Mouse (Mus musculus): ENCODE results near the gene Serpina5. TPM values are rescaled to one million over a fixed set of nuclear protein-coding genes. Genes with fewer than 3 reads are reported as not detected.

Serpina5 gene
- polyA plus RNA-seq, 1 experiment, result not detected

DNA sequence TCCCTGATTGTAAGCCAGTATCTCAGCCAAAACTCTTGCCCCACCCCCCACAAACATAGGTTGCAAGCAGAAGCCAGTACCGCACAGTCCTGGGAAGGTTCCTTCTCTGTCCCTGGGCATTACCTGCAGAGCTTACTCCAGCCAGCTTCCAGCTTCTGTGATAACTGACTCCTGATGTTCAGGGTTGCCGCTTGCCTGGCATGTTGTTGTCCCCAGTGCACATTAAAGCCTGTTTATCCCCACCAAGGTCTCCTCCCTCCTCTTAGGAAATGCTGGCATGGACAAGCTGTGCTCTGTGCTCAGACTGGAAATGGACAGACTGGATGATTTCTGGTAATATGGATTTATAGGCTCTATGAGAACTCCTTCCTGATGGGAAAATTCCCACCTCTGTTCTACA lies 52.7 kb downstream of the Serpina5 start, which contains the start of gene Serpina3c:
Serpina3c (minus strand) TSS at position 215 of the 400 bp plus-strand sequence.
- TF ChIP-seq GATA1 (IDR thresholded peaks at IDR 0.05; ENCODE audit: low read length), result no peak

Other genes starting within 250 kb of the Serpina5 start
- gene Serpina1a, start 237.6 kb upstream of the Serpina5 start, polyA plus RNA-seq (2012), result not detected in 2 replicates
- gene Serpina1c, start 196.2 kb upstream of the Serpina5 start, polyA plus RNA-seq (2012), result not detected in 2 replicates
- gene Serpina1e, start 142.1 kb upstream of the Serpina5 start, polyA plus RNA-seq (2012), result not detected in 2 replicates
- gene Serpina11, start 111.2 kb upstream of the Serpina5 start, polyA plus RNA-seq (2012), result not detected in 2 replicates
- not detected in 2 replicates for gene Serpina9, start 87.4 kb upstream of the Serpina5 start, polyA plus RNA-seq (2012)
- not detected in 2 replicates for gene Serpina12, start 56.7 kb upstream of the Serpina5 start, polyA plus RNA-seq (2012)
- gene Serpina3a, start 11.6 kb downstream of the Serpina5 start, polyA plus RNA-seq (2012), result not detected in 2 replicates
- not detected in 2 replicates for gene Serpina3b, start 26.9 kb downstream of the Serpina5 start, polyA plus RNA-seq (2012)
- not detected in 2 replicates for gene Serpina3c, start 52.8 kb downstream of the Serpina5 start, polyA plus RNA-seq (2012)
- gene Serpina3f, start 113.4 kb downstream of the Serpina5 start, polyA plus RNA-seq (2012), result not detected in 2 replicates
- not detected in 2 replicates for gene Serpina3g, start 135.1 kb downstream of the Serpina5 start, polyA plus RNA-seq (2012)
- not detected in 2 replicates for gene Serpina3i, start 162.0 kb downstream of the Serpina5 start, polyA plus RNA-seq (2012)
- gene Serpina3j, start 213.4 kb downstream of the Serpina5 start, polyA plus RNA-seq (2012), result not detected in 2 replicates
- gene Serpina3k, start 237.4 kb downstream of the Serpina5 start, polyA plus RNA-seq (2012), result not detected in 2 replicates
- not detected in 2 replicates for gene Serpina3m, start 237.4 kb downstream of the Serpina5 start, polyA plus RNA-seq (2012)

Data from G1E-ER4 (cell line).